Mouse (Mus musculus) adrenal gland, postnatal 0 days (tissue): ENCODE data around the gene 1110057P08Rik. TPM values are rescaled to one million over a fixed set of nuclear protein-coding genes. Genes with fewer than 3 reads are reported as not detected.

Experiments used
- polyA plus RNA-seq: library from polyadenylated mRNA; unstranded; fragments of >200 nt; fragmentation: Nextera tagmentation; extraction: Ambion mirVana; gene quantifications from 2 replicates; pipeline ENCODE4 v1.2.1, GENCODE M21; 2015

Gene 1110057P08Rik
- not detected in 2 replicates for polyA plus RNA-seq

DNA sequence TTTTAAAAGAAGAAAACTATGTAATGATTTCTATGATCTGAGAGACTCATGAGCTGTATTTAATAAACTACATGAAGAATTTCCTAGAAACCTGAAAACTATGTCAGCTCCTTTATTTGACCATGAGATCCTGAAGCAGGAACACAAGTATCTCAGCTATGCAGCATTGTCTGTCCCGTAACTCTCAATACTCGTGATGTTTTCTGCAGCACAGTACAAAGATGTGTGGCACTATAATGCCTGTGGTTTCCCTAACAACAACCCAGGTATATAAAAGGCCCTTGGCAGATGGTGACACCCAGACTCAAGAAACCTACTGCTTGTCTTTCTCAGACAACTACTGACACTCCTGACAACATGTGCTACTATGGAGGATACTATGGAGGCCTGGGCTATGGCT is at the start of gene 1110057P08Rik:
Gene 1110057P08Rik (plus strand): TSS at position 301 of the 400 bp plus-strand sequence.

DNA sequence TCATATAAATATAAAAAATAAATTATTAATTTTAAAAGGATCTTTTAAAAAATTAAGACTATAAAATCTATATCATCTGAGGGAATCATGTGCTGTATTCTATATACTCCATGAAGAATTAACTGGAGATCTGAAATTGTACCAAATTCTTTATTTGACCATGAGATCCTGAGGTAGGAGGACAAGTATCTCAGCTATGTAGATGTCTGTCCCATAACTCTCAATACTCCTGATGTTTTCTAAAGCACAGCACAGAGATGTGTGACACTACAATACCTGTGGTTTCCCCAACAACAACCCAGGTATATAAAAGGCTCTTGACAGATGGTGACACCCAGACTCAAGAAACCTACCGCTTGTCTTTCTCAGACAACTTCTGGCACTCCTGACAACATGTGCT is 34.0 kb upstream of the 1110057P08Rik start, which contains the start of gene Gm6358:
Gene Gm6358 (plus strand): TSS at position 301 of the 400 bp plus-strand sequence.

DNA sequence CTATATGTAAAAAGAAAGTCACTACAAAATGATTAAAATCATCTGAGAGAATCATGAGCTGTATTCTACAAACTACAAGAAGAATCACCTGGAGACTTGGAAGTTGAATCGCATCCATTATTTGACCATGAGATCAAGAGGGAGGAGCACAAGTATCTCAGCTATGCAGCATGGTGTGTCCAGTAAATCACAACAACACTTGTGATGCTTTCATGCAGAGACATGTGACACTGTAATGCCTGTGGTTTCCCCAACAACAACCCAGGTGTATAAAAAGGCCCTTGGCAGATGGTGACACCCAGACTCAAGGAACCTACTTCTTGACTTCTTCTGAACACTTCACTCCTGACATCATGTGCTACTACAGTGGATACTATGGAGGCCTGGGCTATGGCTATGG is 23.7 kb upstream of the 1110057P08Rik start, which contains the start of gene Gm10061:
Gene Gm10061 (plus strand): TSS at position 301 of the 400 bp plus-strand sequence.

DNA sequence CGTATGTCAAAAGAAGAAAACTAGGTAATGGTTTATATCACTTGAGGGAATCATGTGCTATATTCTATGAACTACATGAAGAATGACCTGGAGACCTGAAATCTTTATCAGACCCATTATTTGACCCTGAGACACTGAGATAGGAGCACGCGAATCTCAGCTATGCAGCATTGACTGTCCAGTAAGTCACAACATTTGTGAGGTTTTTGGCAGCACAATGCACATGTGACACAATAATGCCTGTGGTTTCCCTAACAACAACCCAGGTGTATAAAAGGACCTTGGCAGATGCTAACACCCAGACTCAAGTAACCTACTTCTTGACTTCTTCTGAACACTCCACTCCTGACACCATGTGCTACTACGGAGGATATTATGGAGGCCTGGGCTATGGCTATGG is 16.9 kb upstream of the 1110057P08Rik start, which contains the start of gene Gm9789:
Gene Gm9789 (plus strand): TSS at position 301 of the 400 bp plus-strand sequence.

DNA sequence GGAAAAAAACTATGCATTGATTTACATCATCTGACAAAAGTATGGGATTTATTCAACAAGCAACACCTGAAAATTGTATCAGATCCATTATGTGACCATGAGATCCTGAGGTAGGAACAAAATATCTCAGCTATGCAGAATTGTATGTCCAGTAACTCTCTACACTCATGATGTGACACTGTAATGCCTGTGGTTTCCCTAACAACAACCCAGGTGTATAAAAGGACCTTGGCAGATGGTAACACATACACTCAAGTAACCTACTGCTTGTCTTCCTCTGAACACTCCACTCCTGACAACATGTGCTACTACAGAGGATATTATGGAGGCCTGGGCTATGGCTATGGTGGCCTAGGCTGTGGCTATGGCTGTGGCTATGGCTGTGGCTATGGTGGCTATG is 5.3 kb upstream of the 1110057P08Rik start, which contains the start of gene Gm7735:
Gene Gm7735 (plus strand): TSS at position 301 of the 400 bp plus-strand sequence.

DNA sequence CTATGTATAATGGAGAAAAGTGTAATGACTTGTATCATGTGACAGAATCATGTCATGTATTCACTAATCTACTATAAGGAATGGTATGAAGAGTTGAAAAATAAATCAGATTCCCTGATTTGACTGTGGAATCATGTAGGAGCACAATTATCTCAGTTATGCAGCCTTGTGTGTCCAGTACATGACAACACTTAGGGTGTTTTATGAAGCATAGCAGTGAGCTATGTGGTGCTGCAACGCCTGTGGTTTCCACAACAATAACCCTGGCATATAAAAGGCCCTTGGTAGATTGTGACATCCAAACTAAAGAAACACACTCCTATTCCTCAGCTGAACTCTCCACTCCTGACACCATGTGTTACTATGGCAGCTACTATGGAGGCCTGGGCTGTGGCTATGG is 31.0 kb downstream of the 1110057P08Rik start, which contains the start of gene Krtap20-2:
Gene Krtap20-2 (plus strand): TSS at position 301 of the 400 bp plus-strand sequence.

Other genes starting within 250 kb of the 1110057P08Rik start
- gene Krtap19-9b, start 242.5 kb upstream of the 1110057P08Rik start, polyA plus RNA-seq: not detected in 2 replicates
- not detected in 2 replicates for gene Krtap16-3, start 211.9 kb upstream of the 1110057P08Rik start, polyA plus RNA-seq
- not detected in 2 replicates for gene Krtap22-2, start 164.0 kb upstream of the 1110057P08Rik start, polyA plus RNA-seq
- not detected in 2 replicates for gene Gm10229, start 159.5 kb upstream of the 1110057P08Rik start, polyA plus RNA-seq
- gene Krtap6-1, start 143.0 kb upstream of the 1110057P08Rik start, polyA plus RNA-seq: not detected in 2 replicates
- not detected in 2 replicates for gene Gm10228, start 133.3 kb upstream of the 1110057P08Rik start, polyA plus RNA-seq
- not detected in 2 replicates for gene Krtap6-5, start 126.9 kb upstream of the 1110057P08Rik start, polyA plus RNA-seq
- gene 1110025L11Rik, start 110.7 kb upstream of the 1110057P08Rik start, polyA plus RNA-seq: not detected in 2 replicates
- gene Krtap6-3, start 90.7 kb upstream of the 1110057P08Rik start, polyA plus RNA-seq: not detected in 2 replicates
- not detected in 2 replicates for gene Gm6358, start 33.9 kb upstream of the 1110057P08Rik start, polyA plus RNA-seq
- not detected in 2 replicates for gene Gm10061, start 23.6 kb upstream of the 1110057P08Rik start, polyA plus RNA-seq
- not detected in 2 replicates for gene Gm9789, start 16.8 kb upstream of the 1110057P08Rik start, polyA plus RNA-seq
- not detected in 2 replicates for gene Gm7735, start 5.2 kb upstream of the 1110057P08Rik start, polyA plus RNA-seq
- not detected in 2 replicates for gene Krtap20-2, start 31.1 kb downstream of the 1110057P08Rik start, polyA plus RNA-seq
- gene Krtap21-1, start 229.1 kb downstream of the 1110057P08Rik start, polyA plus RNA-seq: not detected in 2 replicates
- not detected in 2 replicates for gene Krtap6-2, start 245.4 kb downstream of the 1110057P08Rik start, polyA plus RNA-seq